Mouse (Mus musculus): ENCODE measurements around the gene Bub3.
A peak's percentile ranks its signal among the peaks of the same experiment; 100 is the strongest.

Gene Bub3

DNA sequence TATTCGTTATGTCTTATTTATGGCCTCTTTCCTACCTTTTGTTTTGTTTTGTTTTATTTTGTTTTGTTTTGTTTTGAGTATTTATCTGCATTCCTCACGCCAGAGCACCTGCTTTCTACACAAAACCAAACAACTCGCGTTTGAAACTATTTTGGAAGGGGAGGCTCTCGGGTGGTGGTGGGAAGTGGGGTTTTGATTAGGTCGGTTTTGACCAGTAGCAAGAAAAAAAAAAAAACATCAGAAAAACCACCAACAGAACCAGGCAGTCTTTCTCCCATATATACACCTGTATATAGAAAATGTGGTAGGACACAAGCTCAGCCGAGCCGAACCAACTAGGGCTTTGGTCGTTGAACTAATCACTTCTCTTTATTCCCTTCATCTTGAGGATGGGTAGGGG, 3.9 kb upstream of the Bub3 start:
- no peak for DNase-seq (ENCODE audit: low read depth)

DNA sequence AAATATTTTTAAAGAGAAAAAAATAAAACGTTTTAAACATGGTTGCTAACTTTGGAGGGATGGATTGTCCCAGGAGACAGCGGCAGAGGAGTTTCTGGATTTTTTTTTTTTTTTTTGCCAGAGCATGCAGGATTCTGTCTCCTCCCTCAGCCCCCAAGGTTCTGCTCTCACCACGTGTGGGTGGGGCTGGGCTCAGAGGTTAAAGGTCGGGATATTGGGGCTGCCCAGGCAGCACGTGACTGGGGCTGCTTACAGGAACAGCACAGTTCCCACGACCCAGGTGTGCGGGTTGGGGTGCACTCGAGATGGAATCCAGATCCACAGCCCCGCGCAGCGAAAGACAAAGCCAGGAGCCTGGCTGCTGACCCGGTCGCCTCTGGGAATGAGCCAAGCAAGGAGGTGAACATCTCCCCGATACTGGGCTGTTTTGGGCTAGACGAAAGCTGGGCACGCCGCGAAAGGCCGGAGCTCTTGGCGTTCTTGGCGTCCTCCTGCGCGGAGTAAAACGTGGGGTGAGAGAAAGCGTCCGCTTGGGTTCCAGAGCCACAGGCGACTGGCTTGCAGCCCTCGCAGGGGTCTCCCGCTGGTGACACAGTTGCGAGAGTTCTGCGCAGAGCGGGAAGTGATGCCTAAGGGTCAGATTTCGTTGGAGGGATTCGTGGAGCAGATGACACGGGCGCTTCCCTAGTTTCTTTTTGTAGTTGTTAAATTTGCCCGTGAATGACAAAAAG, 3.3 kb upstream of the Bub3 start:
- no peak for DNase-seq (ENCODE audit: low read depth)

GRCm38 (mm10) chr7:131557751-131558150, 2.3 kb upstream of the Bub3 start:
- no peak for DNase-seq (ENCODE audit: low read depth)

- no peak for DNase-seq (ENCODE audit: low read depth)
These were observed 648 bp downstream of the Bub3 start for GRCm38 (mm10) chr7:131560697-131561042.

- DNase-seq (ENCODE audit: low read depth) = no peak
These were observed 15.2 kb downstream of the Bub3 start for GRCm38 (mm10) chr7:131575246-131575645.

- no peak for DNase-seq (ENCODE audit: low read depth)
These were observed 22.2 kb downstream of the Bub3 start for GRCm38 (mm10) chr7:131582178-131582577.

- DNase-seq (ENCODE audit: low read depth) = no peak
These were observed 25.5 kb downstream of the Bub3 start for GRCm38 (mm10) chr7:131585551-131585950.

- no peak for DNase-seq (ENCODE audit: low read depth)
These were observed 37.9 kb downstream of the Bub3 start for GRCm38 (mm10) chr7:131597779-131598482.

- peak; percentile 18 for DNase-seq (ENCODE audit: low read depth)
These were observed 38.4 kb downstream of the Bub3 start for GRCm38 (mm10) chr7:131598483-131598824.

GRCm38 (mm10) chr7:131602106-131602505, 42.1 kb downstream of the Bub3 start:
- DNase-seq (ENCODE audit: low read depth) = no peak

DNA sequence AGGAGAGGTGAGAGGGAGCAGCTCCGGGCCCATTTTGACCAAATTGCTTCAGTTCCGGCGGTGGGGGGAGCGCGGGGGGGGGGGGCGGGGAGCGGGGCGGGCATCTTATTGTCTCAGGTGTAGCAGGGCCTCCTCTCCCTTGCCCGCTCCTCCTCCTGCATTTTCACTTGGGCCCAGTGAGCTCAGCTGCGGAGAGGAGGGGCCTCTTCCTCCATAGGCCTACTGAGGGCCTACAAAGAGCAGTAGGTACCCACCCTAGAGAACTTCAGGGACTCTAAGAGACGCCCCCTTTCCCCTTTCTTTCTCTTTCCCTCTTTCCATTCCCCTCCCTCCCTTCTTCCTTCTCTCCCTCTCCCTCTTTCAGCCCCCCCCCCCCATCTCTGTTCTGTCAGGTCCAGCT, 43.2 kb downstream of the Bub3 start:
- no peak for DNase-seq (ENCODE audit: low read depth)

DNA sequence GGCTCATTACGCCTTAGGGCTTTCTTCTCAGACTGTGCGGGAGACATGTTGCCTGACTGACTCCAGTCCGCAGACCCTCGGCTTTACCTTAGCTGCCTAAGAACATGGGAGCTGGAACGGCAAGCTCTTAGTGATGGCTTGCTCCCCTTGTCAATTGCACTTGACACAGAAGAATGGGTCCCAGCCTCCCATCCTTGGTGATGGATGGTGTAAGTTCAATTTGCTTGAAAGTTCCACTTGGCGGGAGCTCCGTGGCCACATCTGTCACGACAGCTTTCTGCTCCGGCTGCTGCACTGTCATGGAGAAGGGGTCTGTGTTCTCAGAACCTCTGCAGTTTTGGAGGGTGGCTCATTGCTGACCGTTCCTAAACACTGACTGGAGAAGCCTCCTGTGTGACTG, 44.9 kb downstream of the Bub3 start:
- DNase-seq (ENCODE audit: low read depth) = no peak

DNA sequence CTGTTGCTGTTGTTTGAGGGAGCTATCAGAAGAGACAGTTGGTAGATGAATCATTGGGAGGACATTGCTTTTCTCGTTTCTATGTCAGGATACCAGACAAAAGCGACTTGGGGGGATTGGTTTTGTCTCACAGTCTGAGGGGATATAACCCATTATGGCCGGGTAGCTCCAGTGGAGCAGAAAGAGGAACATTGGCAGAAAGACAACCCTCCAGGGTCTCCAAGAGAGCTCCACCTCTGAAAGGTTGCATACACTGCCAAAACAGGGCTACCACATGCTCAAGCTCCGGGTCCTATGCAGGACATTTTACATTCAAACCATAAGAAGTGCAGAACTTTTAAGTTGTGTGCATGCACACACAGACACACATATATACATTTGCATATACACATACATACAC, 45.5 kb downstream of the Bub3 start:
- no peak for DNase-seq (ENCODE audit: low read depth)

GRCm38 (mm10) chr7:131608049-131608448, 48.0 kb downstream of the Bub3 start:
- DNase-seq (ENCODE audit: low read depth) = no peak

DNA sequence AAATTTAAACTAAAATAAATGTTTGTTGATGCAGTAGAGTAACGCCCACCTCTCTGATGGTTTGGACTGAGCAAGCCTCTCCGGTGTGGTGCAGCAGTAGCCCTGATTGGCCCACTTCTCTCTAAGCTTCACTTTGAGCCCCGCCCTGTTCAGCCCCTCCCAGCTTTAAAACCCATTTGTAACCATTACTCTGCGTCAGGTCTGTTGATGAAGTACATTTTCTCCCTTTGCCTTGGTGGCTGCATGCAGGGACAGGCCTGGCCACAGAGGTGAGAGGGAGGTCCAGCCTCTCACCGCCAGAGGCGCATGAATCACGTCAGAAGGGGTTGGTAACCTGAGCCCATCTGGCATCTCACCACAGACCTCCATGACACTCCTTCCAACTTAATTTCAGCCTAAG, 49.7 kb downstream of the Bub3 start:
- DNase-seq (ENCODE audit: low read depth) = peak; percentile 17

Measured in NIH3T3 (cell line).